Mouse (Mus musculus) CH12.LX (cell line): Measurements from ENCODE around the gene Clic4.

ENCODE experiments used
- CHD2 ChIP-seq: IDR thresholded peaks from 2 replicates; pipeline ENCODE4 v1.6.1; 2011; ENCODE audit warnings: low read length, improper control_type of control experiment
- CTCF ChIP-seq, 2 experiments: IDR thresholded peaks in 1 of 2; conservative IDR thresholded peaks in 1 of 2; 2 replicates each; pipeline ENCODE4 v1.5.1; 2011 to 2012; ENCODE audit warnings: low read depth in 2 of 2, low read length in 2 of 2, improper control_type of control experiment in 1 of 2, inconsistent platforms in 1 of 2, mild to moderate bottlenecking in 1 of 2, moderate library complexity in 1 of 2
- EP300 ChIP-seq: IDR thresholded peaks from 2 replicates; pipeline ENCODE4 v1.6.1; 2011; ENCODE audit warnings: low read length, improper control_type of control experiment
- HCFC1 ChIP-seq: IDR thresholded peaks from 2 replicates; pipeline ENCODE4 v1.6.1; 2012; ENCODE audit warnings: low read depth, mild to moderate bottlenecking, inconsistent platforms, low read length, improper control_type of control experiment
- POLR2A ChIP-seq: IDR thresholded peaks from 2 replicates; pipeline ENCODE4 v1.6.1; 2011; ENCODE audit warnings: low read depth, mild to moderate bottlenecking, improper control_type of control experiment, low read length
- RAD21 ChIP-seq: IDR thresholded peaks from 2 replicates; pipeline ENCODE4 v1.6.1; 2011; ENCODE audit warnings: low read depth, mild to moderate bottlenecking, low read length, improper control_type of control experiment, moderate library complexity
- SIN3A ChIP-seq: IDR thresholded peaks from 2 replicates; pipeline ENCODE4 v1.6.1; 2012; ENCODE audit warnings: low read length, improper control_type of control experiment, inconsistent platforms
- USF1 ChIP-seq: IDR thresholded peaks from 2 replicates; pipeline ENCODE4 v1.6.1; 2014; ENCODE audit warnings: low read depth, mild to moderate bottlenecking, inconsistent platforms, low read length, improper control_type of control experiment
- ZC3H11A ChIP-seq: IDR thresholded peaks from 2 replicates; pipeline ENCODE4 v1.6.1; 2012; ENCODE audit warnings: low read depth, mild to moderate bottlenecking, inconsistent platforms, low read length, improper control_type of control experiment
- ZNF384 ChIP-seq: IDR thresholded peaks from 2 replicates; pipeline ENCODE4 v1.6.1; 2012; ENCODE audit warnings: low read depth, low read length, improper control_type of control experiment, inconsistent platforms

- no peak for TF ChIP-seq HCFC1
- TF ChIP-seq RAD21, result no peak
- TF ChIP-seq CHD2, result no peak
- TF ChIP-seq CTCF (conservative IDR thresholded peaks at IDR 0.05 in 1 of 2, IDR thresholded peaks at IDR 0.05 in 1 of 2; ENCODE audit: low read depth in 2 of 2, low read length in 2 of 2), result no peak
- TF ChIP-seq EP300, result no peak
- TF ChIP-seq ZNF384, result no peak
- no peak for TF ChIP-seq POLR2A
- no peak for TF ChIP-seq SIN3A
- TF ChIP-seq ZC3H11A, result no peak
- no peak for TF ChIP-seq USF1
Observed at GRCm38 (mm10) chr4:135165761-135166160, 106.9 kb downstream of the Clic4 start.
